Mouse (Mus musculus) ES-Bruce4 (cell line): ENCODE data around the gene Golgb1.

ENCODE experiments used
- CTCF ChIP-seq: IDR thresholded peaks from one replicate; pipeline ENCODE4 v1.8.1; 2011; ENCODE audit warnings: low read depth, low read length
- EP300 ChIP-seq: IDR thresholded peaks from 2 replicates; pipeline ENCODE4 v1.6.1; 2011; ENCODE audit warnings: low read depth, low read length; ENCODE audit not compliant: insufficient read depth
- POLR2A ChIP-seq: IDR thresholded peaks from one replicate; pipeline ENCODE4 v1.8.1; 2011; ENCODE audit warnings: low read length; ENCODE audit not compliant: insufficient read depth

GRCm38 (mm10) chr16:36941895-36942294, 67.0 kb downstream of the Golgb1 start:
- no peak for TF ChIP-seq CTCF
- TF ChIP-seq EP300: no peak
- TF ChIP-seq POLR2A: no peak
